ENCODE assay signal across 22 mouse cellular contexts in genomic region chr1:47299311-47299710, GRCm38 (mm10).
DNase-seq lines count a peak whose midpoint lies in the region; ATAC-seq and TF ChIP-seq lines count a peak whose summit lies in the region.
"Had no signal": no experiment of that assay in that cellular context is flagged by ENCODE, and none has a peak within 500 bp of the region (broad histone marks: within the 10 kb centered on the region; RNA-seq: fewer than 3 reads in every experiment).

No protein-coding gene starts in this region.

- 13% methylated on average over 1 of the region's 1 CpGs for WGBS in cerebellum, adult 2 months

- DNase-seq in cerebellum, adult 18-20 months, result peak; percentile 7 to 26
- DNase-seq in cerebellum, adult 2 months, result peak; percentile 16 to 69
- DNase-seq in cerebellum, adult 9-11 months, result peak; percentile 27
- peak; percentile 22 to 50 for DNase-seq in cerebellum, postnatal 25 days
- no peak for DNase-seq in heart, adult 11 months
- DNase-seq in ovary, postnatal 36 days (ENCODE audit: low spot score), result no peak
- DNase-seq: adrenal gland, adult 8-10 months; adrenal gland, postnatal 25 days; gastrocnemius, postnatal 25 days; kidney, adult 2 months had no signal

- no peak for TF ChIP-seq POLR2A in cerebellum, adult 2 months (IDR thresholded peaks at IDR 0.05; ENCODE audit: borderline replicate concordance, insufficient read depth, low read length)

- ATAC-seq in cerebellum, adult (ENCODE audit: insufficient number of reproducible peaks, low FRiP score, low TSS enrichment), result no peak
- ATAC-seq in megakaryocyte-erythroid progenitor cell, adult 5-6 weeks (replicated peaks; ENCODE audit: low FRiP score, low TSS enrichment, poor library complexity, severe bottlenecking), result no peak
- ATAC-seq: activated CD4-positive, CD25-positive, alpha-beta regulatory T cell, adult 4 months; CD4-positive, CD25-positive, alpha-beta regulatory T cell, adult 4 months; forebrain, embryonic 15.5 days; intestine, postnatal 0 days had no signal

- H3K27me3 ChIP-seq in cerebellum, adult 2 months (ENCODE audit: control insufficient read depth, insufficient read depth, low read length), result no peaks in the 10 kb centered on the region
- H3K27me3 ChIP-seq: embryonic facial prominence, embryonic 12.5 days; embryonic facial prominence, embryonic 15.5 days; forebrain, embryonic 12.5 days; forebrain, embryonic 15.5 days; hindbrain, embryonic 12.5 days; hindbrain, embryonic 15.5 days had no signal

- H3K27ac ChIP-seq in cerebellum, adult 2 months (ENCODE audit: insufficient read depth, low read length), result no peak overlapping the region
- H3K27ac ChIP-seq: embryonic facial prominence, embryonic 12.5 days; embryonic facial prominence, embryonic 15.5 days; forebrain, embryonic 12.5 days; forebrain, embryonic 15.5 days; hindbrain, embryonic 12.5 days; hindbrain, embryonic 15.5 days had no signal

- TF ChIP-seq CTCF in cerebellum, adult 2 months (IDR thresholded peaks at IDR 0.05; ENCODE audit: borderline replicate concordance, insufficient read depth, low read depth, low read length), result no peak

- H3K4me1 ChIP-seq in cerebellum, adult 2 months (ENCODE audit: control insufficient read depth, insufficient read depth, low read length), result no peaks in the 10 kb centered on the region
- H3K4me1 ChIP-seq: embryonic facial prominence, embryonic 12.5 days; embryonic facial prominence, embryonic 15.5 days; forebrain, embryonic 12.5 days; forebrain, embryonic 15.5 days; hindbrain, embryonic 12.5 days; hindbrain, embryonic 15.5 days had no signal

- no peak overlapping the region for H3K4me3 ChIP-seq in cerebellum, adult 2 months (replicated peaks; ENCODE audit: insufficient read depth, low read depth, low read length)
- H3K4me3 ChIP-seq: embryonic facial prominence, embryonic 12.5 days; embryonic facial prominence, embryonic 15.5 days; erythroblast, embryonic 14.5 days; forebrain, embryonic 12.5 days; forebrain, embryonic 15.5 days; hindbrain, embryonic 12.5 days; hindbrain, embryonic 15.5 days had no signal

Comparison
In these comparisons a context has a peak if more than half of its experiments do, and no peak if none do; other contexts are left out.
1. DNase-seq: peak in cerebellum, adult 18-20 months (2 of 2), cerebellum, adult 2 months (2 of 2), cerebellum, adult 9-11 months (single experiment) and cerebellum, postnatal 25 days (2 of 2); none in heart, adult 11 months (single experiment) and ovary, postnatal 36 days (single experiment).